Mouse (Mus musculus) stomach, postnatal 0 days (tissue): ENCODE data around the gene Rnpepl1.

Experiments used
- CTCF ChIP-seq: IDR thresholded peaks from 2 replicates; pipeline ENCODE4 v1.5.1; 2016; ENCODE audit warnings: antibody characterized with exemption, low read depth, mild to moderate bottlenecking, moderate library complexity
- EP300 ChIP-seq: optimal IDR thresholded peaks from 2 replicates; pipeline ENCODE3; 2016; ENCODE audit warnings: antibody characterized with exemption

- TF ChIP-seq EP300 (no peak), CTCF (no peak)
These were observed 1.9 kb upstream of the Rnpepl1 start for GRCm38 (mm10) chr1:92908664-92909063.
